Mouse (Mus musculus) ES-Bruce4 (cell line): ENCODE data around the gene Usp54.

ENCODE experiments used
- CTCF ChIP-seq: IDR thresholded peaks from one replicate; pipeline ENCODE4 v1.8.1; 2011; ENCODE audit warnings: low read depth, low read length
- EP300 ChIP-seq: IDR thresholded peaks from 2 replicates; pipeline ENCODE4 v1.6.1; 2011; ENCODE audit warnings: low read depth, low read length; ENCODE audit not compliant: insufficient read depth
- POLR2A ChIP-seq: IDR thresholded peaks from one replicate; pipeline ENCODE4 v1.8.1; 2011; ENCODE audit warnings: low read length; ENCODE audit not compliant: insufficient read depth

DNA sequence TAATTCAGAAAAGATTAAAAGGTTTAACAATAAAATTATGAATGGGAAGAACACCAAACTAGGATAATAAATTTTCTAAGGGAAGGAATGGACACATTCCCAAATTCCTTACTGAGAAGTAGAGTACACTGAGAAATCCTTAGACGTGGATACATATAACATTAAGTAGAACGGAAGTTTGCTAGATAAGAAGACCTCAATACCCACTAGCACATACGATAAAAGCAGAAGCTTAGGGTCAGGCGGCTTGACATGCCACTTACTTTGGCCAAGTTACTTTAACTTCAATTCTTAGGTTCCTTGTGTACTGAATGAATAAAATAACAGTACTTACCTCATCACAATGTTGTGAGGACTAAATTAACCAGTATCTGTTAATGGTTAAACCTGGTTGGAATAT is 111.2 kb downstream of the Usp54 start:
- no peak for TF ChIP-seq POLR2A
- no peak for TF ChIP-seq CTCF
- TF ChIP-seq EP300: no peak
